Mouse (Mus musculus) lung, postnatal 36 days (tissue): ENCODE measurements around the gene Ankrd34a.
A peak's percentile ranks its signal among the peaks of the same experiment; 100 is the strongest.

Source experiments
- DNase-seq: peaks from one replicate; pipeline ENCODE4 v3.0.0; 2022; ENCODE audit warnings: mixed read lengths

Gene Ankrd34a

DNA sequence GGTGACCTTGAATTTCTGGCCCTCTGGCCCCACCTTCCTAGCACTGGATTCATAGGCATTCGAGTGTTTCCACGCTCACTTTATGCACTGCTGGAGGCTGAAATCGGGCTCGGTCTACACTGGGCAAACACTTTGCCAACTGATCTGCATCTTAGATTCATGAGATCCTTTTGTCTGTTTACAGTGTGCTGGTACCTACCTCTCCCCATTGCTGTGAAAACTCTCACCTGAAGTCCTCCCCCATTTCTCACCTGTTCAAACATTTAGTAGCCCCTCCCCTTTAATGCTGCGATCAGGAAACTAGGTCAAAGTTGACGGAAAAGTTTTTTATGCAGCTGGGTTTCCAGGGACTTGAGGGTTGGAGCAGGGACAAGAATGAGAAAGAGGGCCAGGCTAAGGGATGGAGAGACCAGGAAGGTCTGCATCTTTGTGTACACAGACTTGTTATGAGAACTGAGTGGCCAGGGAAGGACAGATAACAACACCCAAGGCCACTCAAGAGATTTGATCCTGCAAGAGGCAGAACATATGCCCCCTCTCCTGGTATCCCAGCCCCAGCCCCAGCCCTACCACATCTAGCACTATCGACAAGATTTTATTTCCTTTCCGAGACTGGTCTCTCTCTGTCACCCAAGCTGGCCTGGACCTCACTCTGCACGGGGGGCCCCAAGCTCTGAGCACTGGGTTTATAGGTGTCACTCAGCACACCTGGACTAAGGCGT, 32.4 kb upstream of the Ankrd34a start:
- peak; percentile 83 for DNase-seq

DNA sequence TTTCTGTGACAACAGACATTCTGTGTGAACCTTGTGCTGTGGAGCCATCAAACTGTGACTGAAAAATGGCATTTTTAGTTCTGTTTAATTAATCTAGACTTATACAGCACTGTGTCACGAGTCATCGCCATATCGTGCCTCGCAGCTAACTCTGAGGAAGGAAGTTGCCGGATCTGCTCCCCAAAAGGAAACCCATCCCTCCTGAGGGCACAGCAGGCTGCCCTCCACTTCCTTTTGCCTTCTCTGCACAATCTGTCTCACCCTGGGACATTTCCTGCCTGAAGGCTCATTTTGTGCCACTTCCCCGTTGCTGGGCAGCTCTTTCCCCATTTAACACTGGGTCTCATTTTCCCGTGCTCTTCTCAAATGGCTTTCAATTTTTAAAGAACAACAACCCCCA, 31.8 kb upstream of the Ankrd34a start:
- peak; percentile 81 for DNase-seq

DNA sequence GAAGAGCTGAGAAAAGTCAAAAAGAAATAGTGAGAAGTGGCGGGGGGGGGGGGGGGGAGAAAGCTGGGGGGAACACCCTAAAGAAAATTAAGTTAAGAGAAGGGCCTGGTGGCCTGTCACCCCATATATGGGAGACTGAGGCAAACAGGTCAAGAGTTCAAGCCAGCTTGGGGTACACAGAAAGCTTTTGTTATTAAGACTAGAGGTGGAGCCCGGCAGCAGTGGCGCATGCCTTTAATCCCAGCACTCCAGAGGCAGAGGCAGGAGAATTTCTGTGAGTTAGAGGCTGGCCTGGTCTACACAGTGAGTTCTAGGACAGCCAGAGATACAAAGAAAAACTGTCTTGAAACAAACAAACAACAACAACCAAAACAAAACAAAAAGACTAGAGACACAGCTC, 31.3 kb upstream of the Ankrd34a start:
- no peak for DNase-seq

DNA sequence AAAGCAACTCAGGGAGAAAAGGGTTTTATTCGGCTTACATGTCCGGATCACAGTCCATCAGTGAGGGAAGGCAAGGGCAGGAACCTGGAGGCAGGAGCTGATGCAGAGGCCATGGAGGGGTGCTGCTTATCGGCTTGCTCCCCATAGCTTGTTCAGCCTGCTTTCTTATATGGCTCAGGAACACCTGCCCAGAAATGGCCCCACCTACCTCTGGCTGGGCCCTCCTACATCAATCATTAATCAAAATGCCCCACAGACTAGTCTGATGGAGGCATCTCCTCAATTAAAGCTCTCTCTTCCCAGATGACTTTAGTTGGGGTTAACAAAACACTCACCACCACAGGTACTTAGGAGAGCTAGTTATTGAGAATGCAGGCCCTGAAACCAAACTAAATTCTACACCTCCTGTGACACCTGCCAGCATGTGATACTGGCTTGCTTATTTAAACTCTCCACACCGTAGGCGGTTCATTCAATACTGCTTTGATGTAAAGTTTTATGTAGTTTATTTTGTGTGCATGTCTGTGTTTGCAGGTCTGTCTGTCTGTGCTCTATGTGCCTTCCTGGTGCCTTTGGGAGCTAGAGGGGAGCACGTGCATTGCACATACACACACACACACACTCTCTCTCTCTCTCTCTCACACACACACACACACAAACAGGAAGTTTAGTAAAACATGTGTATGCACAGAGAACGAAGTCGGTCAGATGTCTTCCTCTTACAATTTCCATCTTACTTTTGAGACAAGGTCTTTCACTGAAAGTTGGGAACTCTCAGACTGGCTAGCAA, 29.6 kb upstream of the Ankrd34a start:
- no peak for DNase-seq

DNA sequence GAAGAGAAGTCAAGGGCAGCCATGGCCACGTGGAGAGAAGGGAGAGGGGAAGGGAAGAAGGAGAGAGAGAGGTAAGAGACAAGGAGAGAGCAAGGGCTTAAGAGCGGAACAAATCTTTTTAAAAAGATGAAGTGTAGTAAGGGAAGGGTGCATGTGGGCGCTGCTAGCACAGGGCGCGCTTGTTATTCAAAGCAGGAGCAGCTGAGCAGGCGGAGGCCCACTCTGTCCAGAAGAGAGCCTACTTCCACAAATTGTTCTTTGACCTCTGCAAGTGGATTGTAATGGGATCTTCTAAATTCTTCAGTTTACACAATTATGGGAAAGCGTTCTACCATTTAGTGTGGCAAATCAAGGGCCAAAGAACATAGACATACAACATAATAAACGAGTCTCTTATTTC, 27.8 kb upstream of the Ankrd34a start:
- peak; percentile 54 for DNase-seq

DNA sequence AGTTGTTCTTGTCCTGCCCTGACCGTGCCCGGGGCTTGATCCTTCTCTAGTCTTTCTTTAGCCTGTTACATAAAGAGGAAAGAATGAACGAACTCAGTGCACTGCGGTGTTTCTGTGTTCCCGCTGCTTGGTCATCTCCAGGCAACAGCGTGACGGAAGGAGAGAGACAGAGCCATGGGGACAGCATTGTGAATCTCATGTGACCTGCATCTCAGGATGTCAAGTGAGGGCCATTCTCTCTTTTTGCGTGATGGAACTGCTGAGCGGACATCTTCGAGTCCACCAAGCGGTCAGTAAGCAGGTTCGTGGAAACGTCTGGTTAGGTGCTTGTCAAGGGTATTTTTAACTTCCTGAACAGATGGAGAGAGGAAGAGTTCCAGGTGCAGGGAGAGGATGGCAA, 26.9 kb upstream of the Ankrd34a start:
- DNase-seq: no peak

DNA sequence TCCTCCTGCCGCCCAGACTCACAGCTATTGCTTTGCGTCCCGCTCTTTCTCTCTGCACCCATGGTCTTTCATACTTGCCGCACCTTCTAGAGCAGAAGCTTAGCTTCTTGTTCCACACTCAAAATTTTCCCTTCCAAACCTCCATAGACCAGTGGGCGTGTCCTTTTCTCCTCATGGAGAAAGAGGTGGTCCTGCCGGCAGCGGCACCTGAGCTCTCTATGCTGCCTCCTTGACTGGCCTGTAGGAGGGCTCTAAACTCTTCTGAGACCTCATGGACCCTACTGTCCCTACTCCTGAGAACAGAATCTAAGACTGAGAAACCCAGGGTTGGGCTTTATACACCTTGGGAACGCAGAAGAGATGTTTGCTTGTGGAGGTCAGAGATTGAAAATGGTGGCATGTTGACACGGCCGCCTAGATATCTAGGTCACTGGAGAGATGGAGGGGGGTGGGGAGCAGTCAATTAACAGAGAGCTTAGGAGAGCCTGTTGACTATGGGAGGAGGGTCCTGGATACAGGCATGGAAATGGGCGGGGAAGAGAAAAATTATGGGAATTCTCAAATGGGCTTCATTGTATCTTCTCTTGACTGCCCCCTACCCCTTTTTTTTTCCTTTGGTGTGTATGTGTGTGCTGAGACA, 26.4 kb upstream of the Ankrd34a start:
- DNase-seq: no peak

DNA sequence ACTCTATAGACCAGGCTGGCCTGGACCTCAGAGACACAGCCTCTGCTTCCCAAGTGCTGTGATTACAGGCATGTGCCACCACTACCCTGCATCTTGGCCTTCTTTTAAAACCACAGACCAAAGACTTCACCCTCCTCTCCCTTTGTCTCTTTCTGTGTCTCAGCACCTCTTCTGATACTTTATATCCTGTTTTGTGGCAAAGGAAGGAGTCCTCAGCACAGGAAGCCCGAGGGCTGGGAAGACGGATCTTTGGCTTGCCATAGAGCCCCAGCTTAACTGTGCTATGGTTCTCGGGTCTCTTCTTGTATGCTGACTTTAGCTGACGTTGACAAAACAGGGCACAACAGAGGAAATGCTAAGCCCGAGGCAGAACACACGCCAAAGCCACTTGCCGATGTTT, 25.8 kb upstream of the Ankrd34a start:
- no peak for DNase-seq

DNA sequence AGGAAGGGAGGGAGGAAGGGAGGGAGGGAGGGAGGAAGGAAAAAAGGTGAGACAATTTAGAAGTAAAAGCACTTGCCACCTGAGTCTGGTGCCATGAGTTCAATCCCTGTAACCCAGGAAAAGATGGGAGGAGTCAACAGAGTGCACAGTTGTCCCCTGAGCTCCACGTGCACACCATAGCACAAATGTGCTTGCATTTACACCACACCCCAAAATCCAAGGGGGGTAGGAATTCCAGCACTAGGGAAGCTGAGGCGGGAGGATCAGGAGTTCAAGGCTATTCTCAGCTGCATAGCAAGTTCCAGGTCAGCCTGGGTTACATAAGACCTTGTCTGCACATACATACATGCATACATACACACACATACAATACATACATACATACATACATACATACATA, 25.1 kb upstream of the Ankrd34a start:
- no peak for DNase-seq

DNA sequence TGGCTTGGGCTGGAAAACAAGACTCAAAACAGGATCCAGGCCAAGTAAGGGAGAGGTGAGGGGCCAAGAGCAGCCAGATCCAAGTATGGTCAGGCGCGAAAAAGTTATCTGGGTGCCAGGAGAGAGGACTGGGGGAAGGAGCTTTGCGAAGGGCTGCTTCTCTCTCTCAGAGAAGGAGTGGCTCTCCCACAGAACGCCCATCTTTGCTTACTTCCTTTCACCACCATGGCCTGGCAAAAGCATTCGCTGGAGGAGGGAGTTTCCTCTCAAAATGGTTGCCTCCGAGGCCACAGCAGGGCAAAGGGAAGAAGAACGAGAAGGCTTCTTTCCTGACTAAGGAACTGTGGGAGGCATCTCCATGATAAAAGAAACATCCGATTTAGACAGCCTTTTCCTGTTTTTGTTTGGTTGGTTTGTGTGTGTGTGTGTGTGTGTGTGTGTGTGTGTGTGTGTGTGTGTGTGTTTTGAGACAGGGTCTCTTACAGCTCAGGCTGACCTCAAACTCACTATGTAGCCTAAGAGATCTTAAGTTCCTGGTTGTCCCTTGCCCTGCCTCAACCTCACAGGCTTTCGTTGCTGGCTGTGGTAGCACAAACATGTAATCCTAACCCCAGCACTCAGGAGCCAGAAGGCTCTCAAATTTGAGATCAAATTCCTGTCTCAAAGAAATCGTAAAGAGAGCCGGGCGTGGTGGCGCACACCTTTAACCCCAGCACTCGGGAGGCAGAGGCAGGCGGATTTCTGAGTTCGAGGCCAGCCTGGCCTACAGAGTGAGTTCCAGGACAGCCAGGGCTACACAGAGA, 24.3 kb upstream of the Ankrd34a start:
- DNase-seq: peak; percentile 77

DNA sequence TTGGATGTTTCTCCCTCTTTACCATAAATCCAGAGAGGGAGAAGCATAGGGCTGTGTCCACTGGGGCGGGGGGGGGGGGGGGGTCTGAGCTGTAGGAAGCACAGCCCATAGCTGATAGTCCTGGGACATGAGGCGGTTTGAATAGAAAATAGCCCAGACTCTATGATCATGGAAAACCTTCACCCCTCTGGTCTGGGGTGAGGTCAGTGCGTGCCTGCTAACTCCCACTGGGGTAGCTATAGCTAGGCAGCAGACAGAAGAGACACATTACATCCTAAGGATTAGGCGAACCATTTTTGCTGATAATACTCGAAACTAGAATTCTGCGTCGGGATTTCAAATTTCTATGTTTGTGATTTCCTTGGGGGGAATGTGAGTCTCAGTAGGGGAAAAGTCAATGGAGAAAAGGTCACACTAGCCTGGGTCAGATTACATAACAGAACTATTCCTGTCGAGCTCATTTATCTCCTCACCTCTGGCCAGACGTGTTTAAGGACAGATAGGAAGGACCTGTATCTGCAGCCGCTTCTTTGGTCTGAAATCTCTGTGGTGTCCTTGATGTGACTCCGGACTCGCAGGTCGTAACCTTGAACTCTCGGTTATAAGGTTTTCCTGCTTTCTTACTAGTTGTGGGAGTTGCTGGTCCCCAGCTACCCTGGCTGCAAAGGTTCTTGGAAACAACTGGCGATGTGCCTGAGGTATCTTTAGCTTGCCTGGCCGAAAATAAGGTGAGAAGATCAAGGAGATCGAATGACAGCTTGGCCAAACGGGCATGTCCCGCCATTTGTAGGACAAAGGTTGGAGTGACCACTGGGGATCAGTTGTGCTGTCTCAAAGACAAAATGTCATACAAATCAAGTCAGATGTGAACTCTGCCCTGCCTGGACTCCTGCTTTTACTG, 22.6 kb upstream of the Ankrd34a start:
- no peak for DNase-seq

DNA sequence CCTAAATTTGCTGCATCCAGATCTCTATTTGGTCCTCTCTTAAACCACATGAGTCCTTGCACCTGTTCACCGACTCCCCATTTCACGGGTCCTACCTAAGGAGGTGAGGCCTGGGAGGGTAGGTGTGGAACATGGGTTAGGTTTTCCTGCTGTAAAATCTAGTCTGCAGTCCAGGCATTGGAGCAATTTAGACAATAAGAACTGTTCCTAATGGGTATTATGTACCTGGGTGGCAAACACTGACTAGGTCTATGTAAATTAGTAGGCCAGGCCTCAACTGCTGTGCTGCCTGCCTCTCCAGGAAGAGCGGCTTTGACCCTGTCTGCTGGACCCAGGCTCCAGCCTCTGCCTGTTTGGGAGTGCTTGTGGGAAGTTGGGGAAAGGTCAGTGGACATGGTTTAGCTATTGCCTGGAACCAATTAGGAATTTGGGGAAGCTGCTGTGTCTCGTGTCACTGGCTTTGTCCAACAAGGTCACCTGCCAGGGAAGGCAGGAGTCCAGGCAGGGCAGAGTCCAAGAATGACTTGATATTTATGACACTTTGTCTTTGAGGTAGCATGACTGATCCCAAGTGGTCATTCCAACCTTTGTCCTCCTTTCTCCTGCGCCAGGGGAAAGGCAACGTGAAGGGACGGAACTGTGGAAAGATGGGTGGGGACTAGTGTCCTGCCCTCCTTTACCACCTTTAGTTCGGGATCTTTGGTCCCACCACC, 21.0 kb upstream of the Ankrd34a start:
- DNase-seq: peak; percentile 35

DNA sequence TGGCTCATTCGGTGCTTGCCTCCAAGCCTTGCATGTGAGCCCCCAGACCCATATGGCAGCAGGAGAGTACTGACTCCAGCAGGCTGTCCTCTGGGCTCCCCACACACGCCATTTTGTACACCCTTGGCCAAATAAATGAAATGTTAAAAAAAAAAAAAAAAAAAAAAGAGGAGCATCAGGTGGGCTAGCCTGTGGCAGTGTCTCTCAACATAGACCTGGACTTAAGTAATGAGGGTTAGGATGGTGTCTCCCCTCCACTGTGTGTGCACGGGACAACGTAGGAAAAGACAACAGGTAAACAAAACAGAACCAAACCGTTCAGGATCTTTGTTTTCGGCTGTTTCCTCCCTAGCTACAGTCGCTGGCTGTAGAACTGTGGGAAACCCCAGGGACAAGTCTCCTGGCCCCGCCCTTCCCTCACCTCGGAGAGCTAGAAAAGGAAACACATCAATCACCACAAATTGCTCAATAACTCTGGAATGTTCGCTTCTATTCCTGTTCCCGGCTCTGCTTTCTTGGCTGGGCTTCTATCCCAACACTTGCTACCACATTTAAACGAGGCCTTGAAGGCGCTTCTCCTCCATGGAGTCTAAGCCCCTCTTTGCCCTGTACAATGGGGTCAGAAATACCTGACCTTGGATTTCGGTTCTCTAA, 20.3 kb upstream of the Ankrd34a start:
- DNase-seq: peak; percentile 96

DNA sequence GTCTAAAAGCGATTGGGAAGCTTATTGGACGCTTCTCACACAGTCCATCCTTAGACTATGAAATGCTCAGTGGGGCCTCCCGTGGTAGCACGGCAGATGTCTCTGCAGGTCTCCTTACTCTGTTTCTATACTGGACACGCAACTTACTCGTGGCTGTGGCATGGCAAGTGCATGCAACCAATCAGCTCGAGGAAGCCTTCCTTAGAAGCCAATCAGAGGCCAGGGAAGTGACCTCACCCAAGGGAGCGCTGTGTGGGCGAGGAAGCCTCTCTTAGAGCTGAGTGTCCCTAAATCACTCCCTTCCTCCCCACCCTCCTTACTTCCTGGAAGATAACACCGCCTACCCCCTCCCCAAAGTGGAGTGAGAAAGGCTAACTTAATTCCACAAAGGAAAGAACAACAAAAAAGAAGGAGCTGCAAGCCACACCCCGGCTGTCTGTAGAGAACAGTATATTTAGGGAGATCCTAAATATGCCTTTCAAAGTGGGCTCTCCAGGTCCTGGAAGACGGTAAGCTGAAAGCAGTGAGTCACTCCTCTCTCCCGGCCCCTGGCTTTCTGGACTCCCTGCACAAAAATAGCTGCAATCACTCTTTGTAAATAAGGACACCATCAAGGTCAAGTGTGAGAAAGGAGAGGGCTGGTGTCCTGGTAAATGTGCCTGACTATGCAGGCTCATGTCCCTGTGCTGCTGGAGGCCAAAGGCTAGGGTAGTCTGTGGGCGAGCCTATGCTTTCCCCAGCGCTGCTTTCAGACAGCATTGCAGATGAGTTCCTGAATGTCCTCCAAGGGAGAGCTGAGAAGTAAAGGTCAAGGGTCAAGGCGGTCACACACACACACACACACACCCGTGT, 19.5 kb upstream of the Ankrd34a start, which contains the start of gene Gm16253:
Gm16253 (plus strand) TSS at position 295 of the 852 bp plus-strand sequence.
- peak; percentile 98 for DNase-seq

DNA sequence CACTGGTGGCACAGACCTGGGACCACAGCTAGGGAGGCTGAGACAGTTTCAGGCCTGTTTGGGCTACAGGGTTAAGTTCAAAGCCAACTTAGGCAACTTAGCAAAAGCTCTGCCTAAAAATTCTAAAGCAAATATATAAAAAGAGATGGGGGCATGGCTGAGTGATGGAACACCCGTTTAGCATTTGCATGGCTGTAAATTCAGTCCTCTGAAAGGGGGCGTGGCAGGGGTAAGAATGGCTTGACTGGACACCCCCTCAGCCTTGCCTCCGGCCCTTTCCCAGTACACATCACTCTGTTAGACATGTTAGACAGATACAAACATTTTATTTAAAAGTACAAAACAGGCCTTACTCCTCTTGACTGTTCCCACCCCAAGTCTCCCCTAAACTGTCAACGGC, 18.9 kb upstream of the Ankrd34a start:
- peak; percentile 41 for DNase-seq

DNA sequence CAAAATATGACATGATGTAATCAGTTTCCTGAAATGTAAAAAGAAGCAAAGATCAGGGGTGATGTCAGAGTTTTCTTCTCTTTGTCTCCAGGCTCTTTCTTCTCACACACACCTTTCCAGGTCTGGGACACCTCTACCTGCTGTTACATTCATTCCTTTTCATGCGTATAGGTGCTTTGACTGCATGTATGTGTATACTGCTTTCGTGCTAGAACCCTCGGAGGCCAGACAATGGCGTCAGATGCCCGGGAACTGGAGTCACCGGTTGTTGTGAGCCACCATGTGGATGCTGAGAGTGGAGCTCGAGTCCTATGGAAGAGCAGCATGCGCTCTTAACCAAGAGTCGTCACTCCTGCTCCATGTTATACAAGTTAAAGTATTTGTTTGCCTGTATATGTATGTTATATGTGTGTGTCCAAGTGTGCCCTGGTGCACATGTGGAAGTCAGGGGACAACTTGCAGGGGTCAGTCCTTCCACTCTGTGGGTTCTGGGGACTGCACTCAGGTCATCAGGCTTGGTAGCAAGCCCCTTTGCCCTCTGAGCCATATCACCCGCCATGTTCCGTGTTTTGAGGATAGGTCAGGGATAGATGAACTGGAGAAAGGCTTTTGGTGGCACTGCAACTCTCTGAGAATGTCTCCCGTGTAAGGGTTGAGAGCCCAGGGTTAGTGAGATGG, 17.7 kb upstream of the Ankrd34a start:
- DNase-seq: no peak

DNA sequence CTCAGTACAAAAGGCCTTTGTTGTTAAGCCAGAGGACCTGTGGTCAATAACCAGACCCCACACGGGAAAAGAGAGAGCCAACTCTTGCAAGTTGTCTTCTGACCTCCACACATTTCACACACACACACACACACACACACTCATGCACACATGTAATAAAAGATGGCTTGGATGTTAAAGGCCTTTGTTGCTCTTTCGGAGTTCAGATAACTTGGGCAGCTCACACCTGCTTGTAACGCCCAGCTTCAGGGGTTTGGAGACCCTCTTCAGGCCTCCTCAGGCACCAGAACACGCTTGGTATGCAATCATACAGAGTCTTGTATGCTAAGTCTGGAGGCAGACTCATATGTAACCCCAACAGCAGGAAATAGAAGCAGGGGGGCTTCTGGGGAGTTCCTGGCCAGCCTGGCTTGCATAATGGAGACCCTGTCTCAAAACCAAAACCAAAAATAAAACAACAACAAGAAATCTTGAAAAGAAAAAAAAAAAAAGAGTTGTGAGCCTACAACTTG, 17.1 kb upstream of the Ankrd34a start:
- DNase-seq: no peak

DNA sequence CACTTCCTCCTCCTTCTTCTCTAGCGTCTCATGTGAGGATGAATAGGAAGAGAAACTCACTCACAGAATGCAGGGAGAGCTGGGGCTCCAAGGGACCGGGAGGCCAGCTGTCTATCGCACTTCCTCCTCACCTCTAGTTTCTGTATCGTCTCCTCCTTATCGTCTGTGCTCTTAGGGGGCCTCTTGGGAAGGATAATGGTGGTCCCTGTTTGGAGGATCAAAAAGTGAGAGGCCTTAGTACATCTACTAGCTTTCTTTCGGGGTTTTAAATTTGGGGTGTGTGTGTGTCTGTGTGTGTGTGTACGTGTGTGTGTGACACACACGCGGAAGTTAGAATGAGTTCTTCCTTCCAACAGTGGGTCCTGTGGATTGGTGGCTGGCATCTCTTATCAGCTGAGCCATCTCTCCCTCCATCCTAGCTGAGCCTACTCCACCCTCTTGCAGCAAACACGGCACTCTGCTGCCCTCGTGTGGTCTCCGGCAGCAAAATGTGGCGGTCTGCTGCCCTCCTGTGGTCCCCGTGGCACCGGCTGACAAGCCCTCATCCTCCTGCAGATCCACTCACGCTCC, 16.5 kb upstream of the Ankrd34a start:
- DNase-seq: peak; percentile 94
